Mouse (Mus musculus) liver, adult 2 months (tissue): ENCODE measurements around the gene Ubtd2.

Experiments used
- CTCF ChIP-seq: fragments of 200-500 bp; IDR thresholded peaks from 2 replicates; pipeline ENCODE4 v1.5.1; 2011; ENCODE audit warnings: low read depth, low read length, control low read depth
- POLR2A ChIP-seq: fragments of 200-500 bp; IDR thresholded peaks from 2 replicates; pipeline ENCODE4 v1.6.1; 2011; ENCODE audit warnings: low read length, control low read depth; ENCODE audit not compliant: insufficient read depth; ENCODE audit errors: extremely low read depth

DNA sequence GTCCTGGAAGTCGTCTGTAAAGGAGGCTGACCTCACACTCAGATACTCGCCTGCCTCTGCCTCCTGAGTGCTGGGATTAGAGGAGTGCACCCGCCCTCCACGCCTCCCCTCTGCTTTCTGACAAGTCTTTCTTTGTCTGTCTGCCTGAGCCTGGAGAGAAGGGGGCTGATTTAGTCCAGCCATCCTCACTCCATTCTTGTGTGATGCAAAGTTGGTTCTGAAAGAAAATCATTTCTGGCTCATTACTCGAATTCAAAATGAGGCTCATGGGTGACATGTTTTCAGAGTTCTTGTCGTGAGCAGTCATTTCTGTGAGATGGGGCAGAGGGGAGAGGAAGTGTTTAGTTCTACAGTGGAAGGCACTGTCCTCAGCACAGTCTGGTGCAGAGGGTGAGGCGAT lies 81.8 kb downstream of the Ubtd2 start:
- TF ChIP-seq CTCF (no peak), POLR2A (no peak)
